Mouse (Mus musculus) testis, adult 2 months (tissue): ENCODE measurements around the gene Tmem164.

ENCODE experiments used
- CTCF ChIP-seq: fragments of 200-500 bp; IDR thresholded peaks from 2 replicates; pipeline ENCODE4 v1.5.1; 2012; ENCODE audit warnings: low read depth, mild to moderate bottlenecking, inconsistent platforms, low read length, moderate library complexity; ENCODE audit not compliant: control insufficient read depth, insufficient read depth, insufficient replicate concordance
- POLR2A ChIP-seq: fragments of 200-500 bp; IDR thresholded peaks from 2 replicates; pipeline ENCODE4 v1.6.1; 2012; ENCODE audit warnings: low read depth, mild to moderate bottlenecking, inconsistent platforms, low read length, moderate library complexity; ENCODE audit not compliant: control insufficient read depth

- TF ChIP-seq CTCF = no peak
- TF ChIP-seq POLR2A = no peak
These were observed 66.2 kb downstream of the Tmem164 start for GRCm38 (mm10) chrX:142747428-142747827.
